Mouse (Mus musculus) E14TG2a.4 (cell line): ENCODE measurements around the gene Lpin2.

Experiments
- CTCF ChIP-seq: conservative IDR thresholded peaks from 2 replicates; pipeline ENCODE4 v1.5.1; 2014; ENCODE audit warnings: low read length
- POU5F1 ChIP-seq: IDR thresholded peaks from 2 replicates; pipeline ENCODE4 v1.6.1; 2014; ENCODE audit warnings: low read length, borderline replicate concordance

- TF ChIP-seq CTCF (no peak), POU5F1 (no peak)
These were observed 41.3 kb downstream of the Lpin2 start for GRCm38 (mm10) chr17:71223676-71224075.
